ENCODE assay signal across 23 mouse cellular contexts in the genomic region with DNA sequence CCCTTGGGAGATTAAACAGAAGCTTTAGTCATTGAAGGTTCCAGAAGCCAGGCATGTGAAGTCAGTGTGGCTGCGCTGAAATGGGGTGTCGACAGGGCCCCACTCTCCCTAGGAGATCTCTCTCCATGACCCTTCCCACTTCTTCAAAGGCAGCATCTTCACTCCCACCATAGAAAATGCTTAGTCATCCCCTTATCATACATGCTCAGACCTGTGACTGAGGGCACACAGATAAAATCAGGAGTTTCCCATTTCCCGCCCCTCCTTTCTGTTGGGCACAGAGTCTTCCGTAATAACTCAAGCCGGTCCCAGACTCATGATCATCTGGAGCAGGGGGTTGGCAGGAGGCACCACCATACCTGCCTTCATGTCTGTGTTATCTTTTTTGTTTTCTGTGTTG. TPM values are rescaled to one million over a fixed set of nuclear protein-coding genes. Genes with fewer than 3 reads are reported as not detected.
DNase-seq lines count a peak whose midpoint lies in the region; ATAC-seq and TF ChIP-seq lines count a peak whose summit lies in the region.
"Had no signal": no experiment of that assay in that cellular context is flagged by ENCODE, and none has a peak within 500 bp of the region (broad histone marks: within the 10 kb centered on the region; RNA-seq: fewer than 3 reads in every experiment).

No protein-coding gene starts in this region.

- no peak overlapping the region for H3K4me3 ChIP-seq in liver, embryonic 11.5 days (ENCODE audit: low read depth, low read length)
- H3K4me3 ChIP-seq in E14TG2a.4 (replicated peaks; ENCODE audit: low read length): 0 out of 2 replicates have a peak overlapping the region, but pooled peaks have one; percentile 17
- no peak overlapping the region for H3K4me3 ChIP-seq in liver, embryonic 14.5 days (ENCODE audit: insufficient read depth in 1 of 2, low read depth in 2 of 2, low read length in 2 of 2)
- H3K4me3 ChIP-seq in neural tube, embryonic 15.5 days (replicated peaks): no peak overlapping the region
- no peak overlapping the region for H3K4me3 ChIP-seq in heart, embryonic 12.5 days
- H3K4me3 ChIP-seq: embryonic facial prominence, embryonic 12.5 days; forebrain, embryonic 12.5 days; heart, adult 2 months; hindbrain, embryonic 15.5 days had no signal

- H3K4me2 ChIP-seq in liver, embryonic 11.5 days: no peak overlapping the region
- no peak overlapping the region for H3K4me2 ChIP-seq in liver, embryonic 14.5 days (ENCODE audit: low read depth)
- no peak overlapping the region for H3K4me2 ChIP-seq in neural tube, embryonic 15.5 days
- H3K4me2 ChIP-seq in heart, embryonic 12.5 days: no peak overlapping the region
- H3K4me2 ChIP-seq: embryonic facial prominence, embryonic 12.5 days; forebrain, embryonic 12.5 days; heart, embryonic 11.5 days; hindbrain, embryonic 15.5 days had no signal

- H3K36me3 ChIP-seq in liver, embryonic 11.5 days (ENCODE audit: control insufficient read depth, insufficient read depth, low read length): no peaks in the 10 kb centered on the region
- peaks cover 70% of the 10 kb centered on the region for H3K36me3 ChIP-seq in E14TG2a.4 (ENCODE audit: insufficient read depth, low read length)
- H3K36me3 ChIP-seq in liver, embryonic 14.5 days (replicated peaks; ENCODE audit: control insufficient read depth, insufficient read depth, low read depth): no peaks in the 10 kb centered on the region
- H3K36me3 ChIP-seq in neural tube, embryonic 15.5 days: no peaks in the 10 kb centered on the region
- no peaks in the 10 kb centered on the region for H3K36me3 ChIP-seq in heart, embryonic 12.5 days
- H3K36me3 ChIP-seq: embryonic facial prominence, embryonic 12.5 days; forebrain, embryonic 12.5 days; hindbrain, embryonic 15.5 days had no signal

- H3K27ac ChIP-seq in liver, embryonic 11.5 days (ENCODE audit: low read depth, low read length): no peak overlapping the region
- no peak overlapping the region for H3K27ac ChIP-seq in liver, embryonic 14.5 days
- no peak overlapping the region for H3K27ac ChIP-seq in neural tube, embryonic 15.5 days (replicated peaks)
- no peak overlapping the region for H3K27ac ChIP-seq in heart, embryonic 12.5 days (ENCODE audit: poor library complexity, severe bottlenecking)
- H3K27ac ChIP-seq: embryonic facial prominence, embryonic 12.5 days; forebrain, embryonic 12.5 days; heart, adult 2 months; hindbrain, embryonic 15.5 days had no signal

- no peak for TF ChIP-seq CTCF in E14TG2a.4 (conservative IDR thresholded peaks at IDR 0.05; ENCODE audit: low read length)
- no peak for TF ChIP-seq CTCF in liver, embryonic 14.5 days (IDR thresholded peaks at IDR 0.05; ENCODE audit: low read depth)

- WGBS in liver, embryonic 11.5 days: 40% methylated on average over 5 of the region's 5 CpGs
- 20% methylated on average over 5 of the region's 5 CpGs for WGBS in liver, embryonic 14.5 days (ENCODE audit: insufficient replicate concordance)
- WGBS in neural tube, embryonic 15.5 days: 94% methylated on average over 5 of the region's 5 CpGs
- WGBS in heart, embryonic 12.5 days: 44% methylated on average over 5 of the region's 5 CpGs

- H3K9ac ChIP-seq in liver, embryonic 11.5 days (ENCODE audit: low read depth, low read length): no peak overlapping the region
- H3K9ac ChIP-seq in liver, embryonic 14.5 days (replicated peaks): no peak overlapping the region
- no peak overlapping the region for H3K9ac ChIP-seq in neural tube, embryonic 15.5 days (replicated peaks)
- no peak overlapping the region for H3K9ac ChIP-seq in heart, embryonic 12.5 days
- H3K9ac ChIP-seq: embryonic facial prominence, embryonic 12.5 days; forebrain, embryonic 12.5 days; forebrain, postnatal 0 days; hindbrain, embryonic 15.5 days had no signal

- H3K9me3 ChIP-seq in liver, embryonic 11.5 days (ENCODE audit: control insufficient read depth, low read length): no peaks in the 10 kb centered on the region
- H3K9me3 ChIP-seq in E14TG2a.4 (ENCODE audit: low read length): peaks cover 3% of the 10 kb centered on the region; the same call in 1 of the 2 replicates
- H3K9me3 ChIP-seq in liver, embryonic 14.5 days (ENCODE audit: control insufficient read depth, low read length): no peaks in the 10 kb centered on the region
- H3K9me3 ChIP-seq in neural tube, embryonic 15.5 days (replicated peaks): no peaks in the 10 kb centered on the region
- no peaks in the 10 kb centered on the region for H3K9me3 ChIP-seq in heart, embryonic 12.5 days (replicated peaks)
- H3K9me3 ChIP-seq: embryonic facial prominence, embryonic 12.5 days; forebrain, embryonic 12.5 days; hindbrain, embryonic 15.5 days had no signal

- no peaks in the 10 kb centered on the region for H3K27me3 ChIP-seq in liver, embryonic 11.5 days (replicated peaks; ENCODE audit: control insufficient read depth, insufficient read depth, low read length)
- no peaks in the 10 kb centered on the region for H3K27me3 ChIP-seq in E14TG2a.4 (ENCODE audit: insufficient read depth, low read length)
- no peaks in the 10 kb centered on the region for H3K27me3 ChIP-seq in liver, embryonic 14.5 days (ENCODE audit: control insufficient read depth, insufficient read depth, low read length)
- no peaks in the 10 kb centered on the region for H3K27me3 ChIP-seq in neural tube, embryonic 15.5 days (replicated peaks)
- H3K27me3 ChIP-seq in heart, embryonic 12.5 days (replicated peaks): peaks cover 13% of the 10 kb centered on the region; the same call in 1 of the 2 replicates
- H3K27me3 ChIP-seq: embryonic facial prominence, embryonic 12.5 days; forebrain, embryonic 12.5 days; hindbrain, embryonic 15.5 days had no signal

- no peak for DNase-seq in liver, embryonic 11.5 days (ENCODE audit: low spot score)
- DNase-seq in liver: no peak
- peak; percentile 24 for DNase-seq in c-Kit-positive CD71-positive TER-119-positive erythroid progenitor cells, embryonic 14.5 days (ENCODE audit: low spot score)
- DNase-seq in liver, embryonic 14.5 days (ENCODE audit: low read depth in 3 of 3, low spot score in 3 of 3): peak in 1 of 3 experiments; percentile 22
- DNase-seq: adrenal gland, adult 2 months; adrenal gland, postnatal 25 days; cerebellum, adult 11 months; cerebellum, adult 8-10 months; cerebellum, postnatal 14 days; embryo, embryonic 11 days; forebrain, postnatal 0 days; gastrocnemius, postnatal 14 days; heart, adult 2 months; heart, postnatal 36 days had no signal

- H3K4me1 ChIP-seq in liver, embryonic 11.5 days (replicated peaks; ENCODE audit: control insufficient read depth, insufficient read depth, low read length): peaks cover under 1% of the 10 kb centered on the region; the same call in 1 of the 2 replicates
- H3K4me1 ChIP-seq in E14TG2a.4 (replicated peaks; ENCODE audit: low read depth, low read length): peaks cover 86% of the 10 kb centered on the region
- peaks cover 0 to 7% of the 10 kb centered on the region in 2 experiments; a peak in 1 of 4 replicates for H3K4me1 ChIP-seq in liver, embryonic 14.5 days (replicated peaks; ENCODE audit: control insufficient read depth in 2 of 2, insufficient read depth in 2 of 2, low read length in 1 of 2)
- H3K4me1 ChIP-seq in neural tube, embryonic 15.5 days: no peaks in the 10 kb centered on the region
- H3K4me1 ChIP-seq in heart, embryonic 12.5 days (replicated peaks): peaks cover 11% of the 10 kb centered on the region
- H3K4me1 ChIP-seq: embryonic facial prominence, embryonic 12.5 days; forebrain, embryonic 12.5 days; hindbrain, embryonic 15.5 days had no signal

- peak; percentile 43; the same call in 1 of the 2 replicates for ATAC-seq in liver, embryonic 11.5 days (replicated peaks; ENCODE audit: low FRiP score)
- peak; percentile 37; the same call in 1 of the 2 replicates for ATAC-seq in liver, embryonic 14.5 days (ENCODE audit: insufficient read depth)
- no peak for ATAC-seq in activated CD4-positive, CD25-positive, alpha-beta regulatory T cell, adult 4 months
- no peak for ATAC-seq in neural tube, embryonic 15.5 days (ENCODE audit: low FRiP score)
- no peak for ATAC-seq in heart, embryonic 12.5 days (ENCODE audit: insufficient number of reproducible peaks, low FRiP score)
- ATAC-seq: forebrain, postnatal 0 days; Patski had no signal

- TF ChIP-seq EP300 in liver, embryonic 14.5 days (IDR thresholded peaks at IDR 0.05; ENCODE audit: low read depth): no peak

RNA-seq across cellular contexts. Expression of gene Tfap2c, which starts 41.4 kb away (rescaled TPM):
- polyA plus RNA-seq in liver, embryonic 11.5 days (2014; fragmentation: Nextera tagmentation; extraction: Ambion mirVana): 0.30 and 0.33 TPM in 2 replicates
- polyA plus RNA-seq in liver, embryonic 14.5 days (2012; rRNA removed): 0.01 TPM in 1 of 2 replicates, not detected in the other
- polyA plus RNA-seq in liver, embryonic 14.5 days (2014; fragmentation: Nextera tagmentation; extraction: Ambion mirVana): not detected in 2 replicates
- polyA plus RNA-seq in activated CD4-positive, CD25-positive, alpha-beta regulatory T cell, adult 4 months (2017; shearing (Covaris generic)): not detected
- 0.26 and 0.64 TPM in 2 replicates for polyA plus RNA-seq in neural tube, embryonic 15.5 days (2015; fragmentation: Nextera tagmentation; extraction: Ambion mirVana)
- polyA plus RNA-seq in heart, embryonic 12.5 days (2016; fragmentation: Nextera tagmentation; extraction: Ambion mirVana): 0.10 TPM in 1 of 2 replicates, not detected in the other
- polyA plus RNA-seq: adrenal gland, adult 2 months; heart, adult 2 months had no signal

Comparison
In these comparisons a context has a peak if more than half of its experiments do, and no peak if none do; other contexts are left out.
1. ATAC-seq: peak in liver, embryonic 11.5 days (single experiment) and liver, embryonic 14.5 days (single experiment); none in activated CD4-positive, CD25-positive, alpha-beta regulatory T cell, adult 4 months (single experiment), neural tube, embryonic 15.5 days (single experiment) and heart, embryonic 12.5 days (single experiment).